Mouse (Mus musculus) olfactory bulb, adult 2 months (tissue): ENCODE measurements around the gene Sumo1.

ENCODE experiments used
- CTCF ChIP-seq: fragments of 200-500 bp; IDR thresholded peaks from 2 replicates; pipeline ENCODE4 v1.5.1; 2012; ENCODE audit warnings: low read depth, mild to moderate bottlenecking, low read length, moderate library complexity; ENCODE audit not compliant: insufficient read depth
- POLR2A ChIP-seq: fragments of 200-500 bp; IDR thresholded peaks from 2 replicates; pipeline ENCODE4 v1.6.1; 2012; ENCODE audit warnings: mild to moderate bottlenecking, low read depth, low read length, moderate library complexity; ENCODE audit not compliant: insufficient read depth

- TF ChIP-seq CTCF = no peak
- no peak for TF ChIP-seq POLR2A
Observed at GRCm38 (mm10) chr1:59594586-59595266, 75.9 kb downstream of the Sumo1 start.
